Mouse (Mus musculus) ES-E14 (cell line): ENCODE data around the gene Naa16.

Experiments used
- CHD2 ChIP-seq: IDR thresholded peaks from 2 replicates; pipeline ENCODE4 v1.6.1; 2014; ENCODE audit warnings: mild to moderate bottlenecking, low read depth, low read length, inconsistent platforms
- HCFC1 ChIP-seq: IDR thresholded peaks from 2 replicates; pipeline ENCODE4 v1.6.1; 2012; ENCODE audit warnings: low read length, inconsistent platforms, borderline replicate concordance; ENCODE audit not compliant: insufficient read depth
- ZC3H11A ChIP-seq: IDR thresholded peaks from 2 replicates; pipeline ENCODE4 v1.6.1; 2012; ENCODE audit warnings: low read depth, mild to moderate bottlenecking, inconsistent platforms, low read length, borderline replicate concordance

GRCm38 (mm10) chr14:79377041-79377440, 13.5 kb downstream of the Naa16 start:
- no peak for TF ChIP-seq CHD2
- no peak for TF ChIP-seq HCFC1
- no peak for TF ChIP-seq ZC3H11A
